Mouse (Mus musculus): ENCODE results near the gene Phlda3.

Phlda3 gene

GRCm38 (mm10) chr1:135793370-135794215, 27.7 kb downstream of the Phlda3 start:
- DNase-seq (ENCODE audit: low spot score in 2 of 2): no peak

GRCm38 (mm10) chr1:135794216-135795134, 28.6 kb downstream of the Phlda3 start:
- DNase-seq (ENCODE audit: low spot score in 2 of 2): no peak

- DNase-seq (ENCODE audit: low spot score in 2 of 2): no peak
Observed at GRCm38 (mm10) chr1:135798492-135798891, 32.6 kb downstream of the Phlda3 start.

- DNase-seq (ENCODE audit: low spot score in 2 of 2): no peak
Observed at GRCm38 (mm10) chr1:135799109-135799627, 33.2 kb downstream of the Phlda3 start.

- no peak for DNase-seq (ENCODE audit: low spot score in 2 of 2)
Observed at GRCm38 (mm10) chr1:135800192-135800950, 34.5 kb downstream of the Phlda3 start.

- no peak for DNase-seq (ENCODE audit: low spot score in 2 of 2)
Observed at GRCm38 (mm10) chr1:135807546-135807945, 41.6 kb downstream of the Phlda3 start.

- no peak for DNase-seq (ENCODE audit: low spot score in 2 of 2)
Observed at GRCm38 (mm10) chr1:135810180-135810579, 44.3 kb downstream of the Phlda3 start.

- peak; percentile 63 to 73 for DNase-seq (ENCODE audit: low spot score in 2 of 2)
Observed at GRCm38 (mm10) chr1:135811016-135811646, 45.2 kb downstream of the Phlda3 start.

GRCm38 (mm10) chr1:135812205-135812604, 46.3 kb downstream of the Phlda3 start:
- DNase-seq (ENCODE audit: low spot score in 2 of 2): no peak

- no peak for DNase-seq (ENCODE audit: low spot score in 2 of 2)
Observed at GRCm38 (mm10) chr1:135812618-135813017, 46.7 kb downstream of the Phlda3 start.

- DNase-seq (ENCODE audit: low spot score in 2 of 2): no peak
Observed at GRCm38 (mm10) chr1:135813071-135813470, 47.2 kb downstream of the Phlda3 start.

GRCm38 (mm10) chr1:135813687-135814395, 47.9 kb downstream of the Phlda3 start:
- no peak for DNase-seq (ENCODE audit: low spot score in 2 of 2)

- no peak for DNase-seq (ENCODE audit: low spot score in 2 of 2)
Observed at GRCm38 (mm10) chr1:135814531-135814930, 48.6 kb downstream of the Phlda3 start.

- DNase-seq (ENCODE audit: low spot score in 2 of 2): no peak
Observed at GRCm38 (mm10) chr1:135817595-135817994, 51.7 kb downstream of the Phlda3 start.

GRCm38 (mm10) chr1:135818481-135819086, 52.7 kb downstream of the Phlda3 start, which contains the start of gene Lad1:
Gene Lad1, plus strand, starts transcription at chr1:135818598.
- no peak for DNase-seq (ENCODE audit: low spot score in 2 of 2)

All from natural killer cell, adult 2 months (primary cell).